Mouse (Mus musculus): ENCODE results near the gene Flnc.
"Not testable (repeated sequence)": the region's sequence is repeated elsewhere in the genome, so short reads cannot be mapped to it uniquely, and the experiment has no call there.

Flnc gene

GRCm38 (mm10) chr6:29433038-29433803, at the start of gene Flnc:
Gene Flnc, plus strand, starts transcription at chr6:29433256.
- peak; percentile 49 for DNase-seq (ENCODE audit: low spot score)

DNA sequence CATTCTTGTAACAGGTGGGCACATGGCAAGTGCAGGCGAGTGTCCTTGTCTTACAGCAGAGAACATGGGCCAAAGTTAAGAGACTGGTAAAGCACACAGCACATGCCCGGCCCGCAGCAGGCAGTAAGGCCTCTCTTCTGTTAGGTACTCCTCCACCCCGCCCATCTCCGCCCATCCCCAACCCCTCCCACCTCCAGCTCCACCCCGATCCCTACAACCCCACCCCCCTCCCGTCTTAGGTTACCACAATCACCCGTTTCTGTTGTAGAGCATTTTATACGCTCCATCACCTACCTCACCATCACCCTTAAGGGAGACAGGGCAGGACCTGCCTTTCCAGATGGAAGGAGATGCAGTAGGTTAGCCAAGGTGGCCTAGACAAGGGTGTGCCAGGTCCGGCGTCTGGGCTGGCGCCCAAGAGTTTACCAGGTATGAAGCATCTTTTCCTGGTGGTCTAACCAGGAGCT, 45.0 kb upstream of the Flnc start, which contains the start of gene Opn1sw:
Gene Opn1sw (minus strand): TSS at position 417 of the 467 bp plus-strand sequence.
- no peak for DNase-seq (ENCODE audit: low spot score)

DNA sequence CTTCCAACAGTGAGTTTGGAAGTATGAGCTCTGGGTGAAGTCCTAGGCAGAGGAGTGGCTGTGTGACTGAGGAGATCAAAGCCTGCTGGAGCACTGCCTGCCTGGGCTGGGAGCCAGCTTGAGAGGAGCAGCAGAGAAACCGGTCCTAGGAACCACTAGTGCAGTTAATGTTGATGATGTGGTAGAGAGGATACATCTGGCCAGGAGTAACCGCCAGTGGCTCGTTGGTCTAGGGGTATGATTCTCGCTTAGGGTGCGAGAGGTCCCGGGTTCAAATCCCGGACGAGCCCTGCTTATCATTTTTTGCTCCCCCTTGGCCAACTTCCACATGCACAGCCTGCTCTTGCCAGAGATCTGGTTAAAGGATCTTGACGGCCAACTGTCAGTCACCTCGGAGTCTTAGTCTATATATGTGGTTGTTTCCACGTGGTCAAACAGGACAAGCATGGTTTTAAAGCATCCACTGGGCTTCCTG, 44.4 kb upstream of the Flnc start:
- DNase-seq (ENCODE audit: low spot score) = peak; percentile 94

DNA sequence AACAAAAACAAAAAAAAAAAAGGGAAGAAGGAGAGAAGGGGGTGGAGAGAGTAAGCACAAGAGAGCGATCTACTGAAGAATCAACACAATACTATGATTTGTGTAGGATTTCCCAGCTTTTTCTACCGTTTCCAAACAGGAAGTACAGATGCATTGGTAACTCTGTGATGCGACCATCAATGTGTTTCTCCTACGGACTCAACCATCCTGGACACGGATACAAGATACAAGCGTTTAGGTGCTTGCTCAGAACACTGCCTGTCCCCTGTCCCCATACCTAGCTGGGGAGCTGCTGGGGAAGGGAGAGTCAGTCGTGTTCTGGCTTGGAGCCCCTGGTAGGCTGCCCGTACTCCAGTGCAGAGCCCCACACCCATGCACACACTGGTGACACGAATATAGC, 43.6 kb upstream of the Flnc start:
- no peak for DNase-seq (ENCODE audit: low spot score)

- DNase-seq (ENCODE audit: low spot score) = not testable (repeated sequence)
These were observed 42.6 kb upstream of the Flnc start for GRCm38 (mm10) chr6:29390500-29390899.

DNA sequence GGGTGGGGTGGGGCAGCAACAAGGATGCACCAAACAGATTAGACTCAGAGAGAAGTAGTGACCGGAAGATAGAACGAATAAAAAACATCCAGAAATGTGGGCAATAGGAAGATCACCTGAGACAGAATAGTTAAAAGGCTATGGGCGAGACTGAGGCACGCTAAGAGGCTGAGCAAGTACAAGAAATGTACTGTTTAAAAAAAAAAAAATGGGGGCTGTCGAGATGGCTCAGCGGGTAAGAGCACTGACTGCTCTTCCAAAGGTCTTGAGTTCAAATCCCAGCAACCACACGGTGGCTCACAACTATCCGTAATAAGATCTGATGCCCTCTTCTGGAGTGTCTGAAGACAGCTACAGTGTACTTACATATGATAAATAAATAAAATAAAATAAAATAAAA, 41.8 kb upstream of the Flnc start:
- DNase-seq (ENCODE audit: low spot score) = not testable (repeated sequence)

DNA sequence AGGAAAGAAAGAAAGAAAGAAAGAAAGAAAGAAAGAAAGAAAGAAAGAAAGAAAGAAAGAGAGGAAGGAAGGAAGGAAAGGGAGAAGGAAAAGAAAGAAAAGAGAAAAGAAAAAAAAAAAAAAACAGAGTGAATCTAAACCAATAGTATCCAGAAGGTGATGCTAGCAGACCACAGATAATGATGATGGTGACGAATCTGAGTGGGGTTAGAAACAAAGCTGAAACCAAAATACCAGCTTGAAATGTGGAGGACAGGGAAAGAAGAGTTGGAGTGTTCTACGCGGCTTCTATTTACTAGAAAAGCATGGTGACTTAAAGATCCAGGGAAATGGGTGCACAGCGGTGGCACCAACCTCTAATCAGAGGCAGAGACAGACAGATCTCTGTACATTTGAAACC, 41.3 kb upstream of the Flnc start:
- no peak for DNase-seq (ENCODE audit: low spot score)

DNA sequence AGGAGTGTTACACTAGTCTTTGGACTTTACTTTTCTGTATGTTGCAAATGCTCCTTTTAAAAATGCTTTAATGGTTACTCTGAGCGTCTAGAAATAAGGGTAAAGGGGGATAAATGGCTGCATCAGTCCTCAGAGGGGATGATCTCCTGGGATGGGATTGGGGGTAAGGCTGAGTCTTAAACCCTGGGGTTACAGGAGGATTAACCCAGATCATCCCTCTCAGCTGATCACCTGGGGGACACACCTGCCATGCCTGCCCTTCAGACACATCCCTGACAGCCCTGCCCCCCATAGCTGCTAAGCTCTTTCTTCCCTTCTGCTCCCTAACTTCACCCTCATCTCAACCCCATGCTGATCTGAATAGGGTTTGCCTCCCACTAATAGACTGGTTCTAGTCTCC, 38.8 kb upstream of the Flnc start:
- DNase-seq (ENCODE audit: low spot score) = no peak

GRCm38 (mm10) chr6:29395910-29396713, 36.9 kb upstream of the Flnc start, which contains the start of gene Ccdc136:
Gene Ccdc136, plus strand, starts transcription at chr6:29396309.
- DNase-seq (ENCODE audit: low spot score) = peak; percentile 49

DNA sequence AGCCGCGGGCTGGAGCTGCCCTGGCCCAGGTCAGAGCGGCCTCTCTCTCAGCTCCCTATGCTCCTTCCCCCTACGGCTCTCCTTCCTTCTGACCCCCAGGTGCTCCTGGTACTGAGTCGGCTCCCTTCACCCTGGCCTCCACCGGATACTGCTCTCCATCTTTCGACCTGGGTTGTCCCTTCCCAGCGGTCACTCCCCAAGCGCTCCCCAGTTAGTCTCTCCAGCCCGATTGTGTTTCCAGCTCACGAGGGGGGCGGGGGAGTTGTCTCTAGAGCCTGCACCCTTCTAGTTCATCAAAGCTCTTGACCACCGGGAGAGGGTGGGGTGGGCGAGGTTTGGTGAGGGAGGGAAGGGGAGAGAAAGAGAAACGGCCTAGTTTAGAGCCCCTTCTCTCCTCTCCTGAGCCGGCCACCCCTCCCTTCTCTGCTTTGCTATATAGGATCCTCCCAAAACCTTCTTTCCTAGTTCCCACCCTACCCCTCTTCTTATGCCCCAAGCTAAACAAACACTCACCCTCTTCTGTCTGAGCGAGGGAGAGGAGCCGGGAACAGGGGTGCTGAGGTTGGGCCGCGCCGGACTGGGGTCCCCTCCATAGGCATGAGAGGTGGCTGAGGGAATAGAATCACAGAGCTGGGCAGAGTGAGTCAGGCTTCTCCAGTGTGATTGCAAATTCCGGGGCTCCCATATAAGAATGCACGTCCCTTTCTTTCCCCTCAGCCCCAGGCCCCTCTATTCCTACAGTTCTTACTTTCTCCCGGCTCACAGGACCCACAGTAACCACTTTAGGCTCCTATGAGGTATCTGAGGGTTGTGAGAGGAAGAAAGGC, 36.1 kb upstream of the Flnc start:
- no peak for DNase-seq (ENCODE audit: low spot score)

DNA sequence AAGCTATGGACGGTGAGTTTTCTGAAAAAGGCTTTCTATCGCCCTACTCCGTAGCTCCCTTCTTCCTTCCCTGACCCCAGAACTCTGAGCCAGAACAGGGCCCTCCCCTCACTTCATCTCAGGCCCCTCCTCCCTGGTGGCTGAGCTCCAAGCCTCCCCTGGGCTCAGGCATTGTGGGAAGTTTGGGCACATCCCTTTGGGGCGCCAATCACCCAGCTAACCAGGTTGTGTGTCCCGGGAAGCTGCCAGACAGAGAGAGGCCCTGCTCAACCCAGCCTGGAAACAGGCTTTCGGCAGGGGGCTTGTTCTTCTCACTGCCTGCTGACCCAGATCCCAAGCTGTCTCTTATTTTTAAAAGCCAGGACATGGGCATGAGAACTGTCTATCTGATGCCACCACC, 35.5 kb upstream of the Flnc start:
- no peak for DNase-seq (ENCODE audit: low spot score)

DNA sequence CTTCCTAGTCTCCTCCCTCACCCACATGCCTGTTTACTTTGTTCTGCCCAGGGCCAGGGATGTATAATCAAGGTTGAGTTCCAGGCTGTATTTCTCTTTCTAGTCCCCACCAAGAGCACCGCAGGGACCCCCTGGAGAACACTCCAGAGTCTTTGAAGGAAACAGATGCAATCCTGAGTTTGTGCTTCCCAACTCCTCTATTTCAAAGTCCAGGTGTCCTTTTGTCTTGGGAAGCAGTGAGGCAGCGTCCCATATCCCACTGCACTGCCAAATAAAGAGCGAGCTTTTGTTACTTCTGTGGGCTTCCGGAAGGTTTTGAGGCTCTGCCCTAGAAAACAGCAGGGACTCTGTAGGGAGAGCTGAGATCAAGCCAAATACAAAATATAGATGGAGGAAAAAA, 33.2 kb upstream of the Flnc start:
- no peak for DNase-seq (ENCODE audit: low spot score)

DNA sequence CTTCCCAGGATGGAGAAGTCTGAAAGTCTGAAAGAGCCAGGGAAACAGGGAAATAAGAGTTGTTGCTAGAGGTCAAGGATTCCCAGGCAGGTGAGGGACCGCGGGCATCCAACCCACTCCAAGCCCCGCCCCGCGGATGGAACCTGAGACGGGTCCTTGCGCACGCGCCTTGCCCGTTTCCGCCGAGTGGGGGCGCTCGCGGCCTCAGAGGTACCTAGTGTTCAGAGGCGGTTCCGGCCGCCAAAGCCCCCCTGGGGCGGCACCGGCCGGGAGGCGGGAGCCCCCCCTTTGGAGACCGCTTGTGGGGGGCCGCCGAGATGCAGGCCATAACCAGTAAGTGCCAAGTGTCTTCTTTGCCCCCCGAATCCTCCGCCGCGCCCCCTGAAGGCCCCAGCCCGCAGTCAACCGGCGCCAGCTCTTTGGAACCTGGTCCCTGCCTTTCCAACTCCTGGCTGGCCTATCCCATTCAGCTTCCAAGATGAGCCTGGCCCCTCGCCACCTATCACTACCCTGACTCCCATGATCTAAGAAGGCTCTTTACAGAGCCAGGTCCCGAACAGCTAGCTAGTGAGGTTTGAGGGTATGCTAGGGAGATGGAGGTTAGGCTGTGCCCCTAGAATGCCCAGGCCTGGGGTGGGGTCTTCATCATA, 30.2 kb upstream of the Flnc start:
- DNase-seq (ENCODE audit: low spot score) = no peak

- DNase-seq (ENCODE audit: low spot score) = no peak
These were observed 26.6 kb upstream of the Flnc start for GRCm38 (mm10) chr6:29406412-29406811.

DNA sequence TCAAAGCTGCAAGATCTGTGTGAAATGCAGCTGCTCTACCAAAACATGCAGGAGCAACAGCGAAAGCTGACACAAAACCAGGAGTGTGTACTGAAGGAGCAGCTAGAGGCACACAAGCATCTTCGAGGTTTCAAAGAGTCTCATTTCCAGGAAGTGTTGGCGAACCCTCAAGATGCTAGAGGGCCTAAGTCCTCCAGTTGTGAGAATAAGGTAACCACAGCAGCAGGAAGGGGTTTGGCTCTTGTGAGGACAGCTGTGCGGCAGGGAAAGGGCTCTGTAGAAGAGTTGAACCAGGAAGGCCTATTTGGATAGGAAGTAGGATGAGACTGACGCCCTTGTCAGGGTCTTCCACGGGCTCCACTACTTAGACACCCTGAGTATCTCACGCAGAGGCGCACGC, 17.6 kb upstream of the Flnc start:
- no peak for DNase-seq (ENCODE audit: low spot score)

DNA sequence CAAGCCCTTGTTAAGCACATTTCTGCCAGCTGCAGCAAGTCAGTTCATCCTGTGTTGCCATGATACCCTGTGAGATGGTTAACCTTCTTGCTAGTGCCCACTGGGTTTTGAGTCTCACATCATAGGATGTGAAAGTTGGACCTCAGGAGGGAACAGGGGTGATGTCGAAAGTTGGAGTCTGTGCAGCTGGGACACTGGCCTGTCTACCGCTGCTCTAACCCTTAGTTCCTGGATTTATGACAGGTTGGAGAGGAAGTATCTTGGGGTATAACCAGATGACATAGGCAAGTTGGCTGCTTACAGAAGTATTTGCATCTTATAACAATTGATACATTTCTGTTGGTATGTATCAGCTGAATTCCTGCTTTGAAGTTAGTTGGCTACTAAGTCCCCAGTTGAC, 12.5 kb upstream of the Flnc start:
- no peak for DNase-seq (ENCODE audit: low spot score)

GRCm38 (mm10) chr6:29425118-29425517, 7.9 kb upstream of the Flnc start:
- no peak for DNase-seq (ENCODE audit: low spot score)

DNA sequence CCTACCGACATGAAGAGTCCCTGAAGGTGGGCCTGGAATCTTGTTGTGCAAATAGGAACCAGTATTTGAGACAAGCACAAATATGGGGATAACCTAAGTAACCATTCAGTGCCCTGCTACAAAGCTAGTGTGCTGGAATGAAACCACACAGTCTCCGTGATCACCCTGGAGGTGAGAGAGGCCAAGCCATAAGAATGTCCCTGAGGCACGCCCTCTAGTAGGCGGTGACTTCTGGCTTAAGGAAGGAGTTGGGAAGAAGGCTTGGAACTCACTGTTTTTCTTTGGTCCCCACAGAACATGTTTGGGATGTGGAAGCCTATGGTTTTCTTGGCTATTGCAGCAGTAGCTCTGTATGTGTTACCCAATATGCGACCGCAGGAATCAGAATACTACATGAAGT, 6.7 kb upstream of the Flnc start:
- DNase-seq (ENCODE audit: low spot score) = no peak

- no peak for DNase-seq (ENCODE audit: low spot score)
These were observed 4.9 kb upstream of the Flnc start for GRCm38 (mm10) chr6:29428171-29428570.

DNA sequence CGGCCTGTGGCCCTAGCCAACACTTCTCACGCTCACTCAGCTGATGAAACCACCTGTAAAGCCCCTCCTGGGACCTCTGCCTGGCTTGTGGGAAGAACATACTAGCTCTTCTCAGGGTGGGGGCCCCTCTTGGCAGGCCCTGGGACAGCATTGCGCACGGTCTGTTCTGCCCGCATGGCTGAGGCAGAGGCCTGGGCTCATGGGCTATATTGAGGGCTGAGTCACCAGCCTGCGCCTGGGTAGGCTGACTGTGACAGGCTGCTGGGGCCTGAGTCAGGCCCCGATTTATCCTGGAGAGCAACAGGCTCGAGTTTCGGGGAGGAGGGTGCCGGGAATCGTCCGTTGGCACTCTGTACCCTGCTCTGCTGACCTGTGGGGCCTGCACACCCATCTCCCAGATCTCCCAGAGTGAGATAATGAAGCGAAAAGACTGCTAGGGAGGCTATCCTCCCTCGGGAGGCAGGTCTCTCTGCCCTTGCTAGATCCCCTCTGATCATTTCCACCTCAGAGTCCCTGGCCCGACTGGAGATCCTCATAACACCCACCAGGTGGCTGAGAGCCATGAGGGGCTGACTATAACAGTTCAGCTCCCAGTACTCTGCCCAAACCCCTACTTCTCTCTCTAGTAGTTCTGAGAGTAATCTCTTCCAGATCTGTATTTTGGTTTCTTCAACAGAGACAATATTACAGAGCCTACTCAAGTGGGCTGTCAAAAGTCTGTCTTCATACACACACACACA, 2.2 kb upstream of the Flnc start:
- DNase-seq (ENCODE audit: low spot score) = no peak

- DNase-seq (ENCODE audit: low spot score) = no peak
These were observed 1.6 kb upstream of the Flnc start for GRCm38 (mm10) chr6:29431473-29431872.

All from ovary, postnatal 10 days (tissue).